Mouse (Mus musculus): ENCODE results near the gene Cntnap2. TPM values are rescaled to one million over a fixed set of nuclear protein-coding genes. Genes with fewer than 3 reads are reported as not detected.

Gene Cntnap2
- polyA plus RNA-seq, 1 experiment from 2014 or later: 0.63 TPM

- Histone ChIP-seq H3K4me1 (no peaks in the 10 kb centered on the region), H3K4me3 (no peak overlapping the region), H3K4me2 (no peak overlapping the region), H3K9me3 (no peaks in the 10 kb centered on the region), H3K9ac (no peak overlapping the region), H3K27ac (replicated peaks) (no peak overlapping the region), H3K36me3 (no peaks in the 10 kb centered on the region), H3K27me3 (replicated peaks) (no peaks in the 10 kb centered on the region)
- WGBS: 54% methylated on average over 3 of the region's 3 CpGs
- ATAC-seq (ENCODE audit: extremely low read depth, insufficient number of reproducible peaks, low FRiP score, low TSS enrichment): no peak
These were observed 1860.8 kb downstream of the Cntnap2 start for GRCm38 (mm10) chr6:46919973-46920372.

- Histone ChIP-seq H3K4me1 (no peaks in the 10 kb centered on the region), H3K4me2 (no peak overlapping the region), H3K27ac (replicated peaks) (no peak overlapping the region), H3K9me3 (no peaks in the 10 kb centered on the region), H3K9ac (no peak overlapping the region), H3K4me3 (no peak overlapping the region), H3K27me3 (replicated peaks) (no peaks in the 10 kb centered on the region), H3K36me3 (no peaks in the 10 kb centered on the region)
- ATAC-seq (ENCODE audit: extremely low read depth, insufficient number of reproducible peaks, low FRiP score, low TSS enrichment): no peak
- 46% methylated on average over 7 of the region's 7 CpGs for WGBS
These were observed 1865.6 kb downstream of the Cntnap2 start for GRCm38 (mm10) chr6:46924709-46925108.

- 63% methylated on average over 4 of the region's 4 CpGs for WGBS
- no peak overlapping the region for H3K27ac ChIP-seq (replicated peaks)
- H3K4me1 ChIP-seq: no peaks in the 10 kb centered on the region
- no peaks in the 10 kb centered on the region for H3K9me3 ChIP-seq
- no peak overlapping the region for H3K4me2 ChIP-seq
- no peak overlapping the region for H3K9ac ChIP-seq
- no peak for ATAC-seq (ENCODE audit: extremely low read depth, insufficient number of reproducible peaks, low FRiP score, low TSS enrichment)
- H3K4me3 ChIP-seq: no peak overlapping the region
- H3K27me3 ChIP-seq (replicated peaks): no peaks in the 10 kb centered on the region
- no peaks in the 10 kb centered on the region for H3K36me3 ChIP-seq
These were observed 1886.5 kb downstream of the Cntnap2 start for GRCm38 (mm10) chr6:46945703-46946102.

- 0 out of 2 replicates have a peak, but pooled peaks have one; percentile 37 for ATAC-seq (ENCODE audit: extremely low read depth, insufficient number of reproducible peaks, low FRiP score, low TSS enrichment)
- H3K9ac ChIP-seq: no peak overlapping the region
- H3K27me3 ChIP-seq (replicated peaks): no peaks in the 10 kb centered on the region
- H3K9me3 ChIP-seq: no peaks in the 10 kb centered on the region
- peak overlapping the region; percentile 30; the same call in 1 of the 2 replicates for H3K4me2 ChIP-seq
- H3K36me3 ChIP-seq: no peaks in the 10 kb centered on the region
- H3K4me3 ChIP-seq: no peak overlapping the region
- 29% methylated on average over 10 of the region's 10 CpGs for WGBS
- no peaks in the 10 kb centered on the region for H3K4me1 ChIP-seq
- no peak overlapping the region for H3K27ac ChIP-seq (replicated peaks)
These were observed 1902.0 kb downstream of the Cntnap2 start for GRCm38 (mm10) chr6:46961022-46961686.

- Histone ChIP-seq H3K27me3 (replicated peaks) (no peaks in the 10 kb centered on the region), H3K27ac (replicated peaks) (no peak overlapping the region), H3K4me3 (no peak overlapping the region), H3K9me3 (no peaks in the 10 kb centered on the region), H3K9ac (no peak overlapping the region), H3K4me1 (no peaks in the 10 kb centered on the region), H3K36me3 (no peaks in the 10 kb centered on the region), H3K4me2 (no peak overlapping the region)
- WGBS: 53% methylated on average over 2 of the region's 2 CpGs
- ATAC-seq (ENCODE audit: extremely low read depth, insufficient number of reproducible peaks, low FRiP score, low TSS enrichment): no peak
These were observed 1904.1 kb downstream of the Cntnap2 start for GRCm38 (mm10) chr6:46963261-46963660.

- no peak overlapping the region for H3K9ac ChIP-seq
- H3K4me2 ChIP-seq: no peak overlapping the region
- WGBS: 62% methylated on average over 3 of the region's 3 CpGs
- no peaks in the 10 kb centered on the region for H3K9me3 ChIP-seq
- H3K4me3 ChIP-seq: no peak overlapping the region
- H3K36me3 ChIP-seq: no peaks in the 10 kb centered on the region
- ATAC-seq (ENCODE audit: extremely low read depth, insufficient number of reproducible peaks, low FRiP score, low TSS enrichment): no peak
- H3K27me3 ChIP-seq (replicated peaks): no peaks in the 10 kb centered on the region
- H3K4me1 ChIP-seq: no peaks in the 10 kb centered on the region
- H3K27ac ChIP-seq (replicated peaks): no peak overlapping the region
These were observed 1904.5 kb downstream of the Cntnap2 start for GRCm38 (mm10) chr6:46963693-46964092.

- Histone ChIP-seq H3K9me3 (no peaks in the 10 kb centered on the region), H3K4me2 (no peak overlapping the region), H3K27ac (replicated peaks) (no peak overlapping the region), H3K4me3 (no peak overlapping the region), H3K9ac (no peak overlapping the region), H3K4me1 (no peaks in the 10 kb centered on the region), H3K36me3 (no peaks in the 10 kb centered on the region), H3K27me3 (replicated peaks) (no peaks in the 10 kb centered on the region)
- 74% methylated on average over 2 of the region's 2 CpGs for WGBS
- ATAC-seq (ENCODE audit: extremely low read depth, insufficient number of reproducible peaks, low FRiP score, low TSS enrichment): no peak
These were observed 1913.5 kb downstream of the Cntnap2 start for GRCm38 (mm10) chr6:46972640-46973039.

GRCm38 (mm10) chr6:46996010-46996602 is 1936.9 kb downstream of the Cntnap2 start:
- H3K27ac ChIP-seq (replicated peaks): no peak overlapping the region
- H3K9me3 ChIP-seq: no peaks in the 10 kb centered on the region
- no peaks in the 10 kb centered on the region for H3K36me3 ChIP-seq
- no peak overlapping the region for H3K4me2 ChIP-seq
- ATAC-seq (ENCODE audit: extremely low read depth, insufficient number of reproducible peaks, low FRiP score, low TSS enrichment): no peak
- no peaks in the 10 kb centered on the region for H3K4me1 ChIP-seq
- 82% methylated on average over 6 of the region's 6 CpGs for WGBS
- H3K4me3 ChIP-seq: no peak overlapping the region
- H3K27me3 ChIP-seq (replicated peaks): no peaks in the 10 kb centered on the region
- no peak overlapping the region for H3K9ac ChIP-seq

GRCm38 (mm10) chr6:47004430-47004829 is 1945.3 kb downstream of the Cntnap2 start:
- Histone ChIP-seq H3K4me2 (no peak overlapping the region), H3K9ac (no peak overlapping the region), H3K4me1 (no peaks in the 10 kb centered on the region), H3K27ac (replicated peaks) (no peak overlapping the region), H3K36me3 (no peaks in the 10 kb centered on the region), H3K27me3 (replicated peaks) (no peaks in the 10 kb centered on the region), H3K9me3 (no peaks in the 10 kb centered on the region), H3K4me3 (no peak overlapping the region)
- no peak for ATAC-seq (ENCODE audit: extremely low read depth, insufficient number of reproducible peaks, low FRiP score, low TSS enrichment)
- 66% methylated on average over 3 of the region's 3 CpGs for WGBS

GRCm38 (mm10) chr6:47012933-47013332 is 1953.8 kb downstream of the Cntnap2 start:
- no peak overlapping the region for H3K9ac ChIP-seq
- no peaks in the 10 kb centered on the region for H3K9me3 ChIP-seq
- no peaks in the 10 kb centered on the region for H3K36me3 ChIP-seq
- H3K4me2 ChIP-seq: no peak overlapping the region
- no peak overlapping the region for H3K4me3 ChIP-seq
- 83% methylated on average over 4 of the region's 4 CpGs for WGBS
- H3K27me3 ChIP-seq (replicated peaks): no peaks in the 10 kb centered on the region
- H3K4me1 ChIP-seq: no peaks in the 10 kb centered on the region
- no peak overlapping the region for H3K27ac ChIP-seq (replicated peaks)
- ATAC-seq (ENCODE audit: extremely low read depth, insufficient number of reproducible peaks, low FRiP score, low TSS enrichment): no peak

GRCm38 (mm10) chr6:47013535-47013934 is 1954.4 kb downstream of the Cntnap2 start:
- Histone ChIP-seq H3K4me1 (no peaks in the 10 kb centered on the region), H3K27me3 (replicated peaks) (no peaks in the 10 kb centered on the region), H3K4me2 (no peak overlapping the region), H3K9ac (no peak overlapping the region), H3K4me3 (no peak overlapping the region), H3K9me3 (no peaks in the 10 kb centered on the region), H3K27ac (replicated peaks) (no peak overlapping the region), H3K36me3 (no peaks in the 10 kb centered on the region)
- 0 out of 2 replicates have a peak, but pooled peaks have one; percentile 19 for ATAC-seq (ENCODE audit: extremely low read depth, insufficient number of reproducible peaks, low FRiP score, low TSS enrichment)
- WGBS: 5% methylated on average over 4 of the region's 4 CpGs
